Mouse (Mus musculus): ENCODE data around the gene Calcoco1. TPM values are rescaled to one million over a fixed set of nuclear protein-coding genes. Genes with fewer than 3 reads are reported as not detected.

Calcoco1 gene
- total RNA-seq, 2 experiments from 2014 or later: 44.3 to 46.7 TPM

- peak; percentile 92 to 93 for DNase-seq (ENCODE audit: extremely low spot score in 1 of 2, low spot score in 2 of 2)
- intact Hi-C loops (cut with DNase I): loop anchor here (2.0 kb wide), 1 partner anchor 44 kb away; no protein-coding TSS in a partner anchor
Observed at GRCm38 (mm10) chr15:102742589-102742988, 20.6 kb upstream of the Calcoco1 start.

- intact Hi-C loops (cut with DNase I): no loop called here
- DNase-seq (ENCODE audit: extremely low spot score in 1 of 2, low spot score in 2 of 2): peak in 1 of 2 experiments; percentile 73
Observed at GRCm38 (mm10) chr15:102739520-102740297, 17.7 kb upstream of the Calcoco1 start.

- DNase-seq (ENCODE audit: extremely low spot score in 1 of 2, low spot score in 2 of 2): no peak
- intact Hi-C loops (cut with DNase I): no loop called here
Observed at GRCm38 (mm10) chr15:102738434-102738833, 16.5 kb upstream of the Calcoco1 start.

GRCm38 (mm10) chr15:102737092-102737491 is 15.1 kb upstream of the Calcoco1 start:
- intact Hi-C loops (cut with DNase I): no loop called here
- DNase-seq (ENCODE audit: extremely low spot score in 1 of 2, low spot score in 2 of 2): no peak

- peak in 1 of 2 experiments; percentile 64 for DNase-seq (ENCODE audit: extremely low spot score in 1 of 2, low spot score in 2 of 2)
- intact Hi-C loops (cut with DNase I): no loop called here
Observed at GRCm38 (mm10) chr15:102736127-102736944, 14.4 kb upstream of the Calcoco1 start.

- DNase-seq (ENCODE audit: extremely low spot score in 1 of 2, low spot score in 2 of 2): no peak
- intact Hi-C loops (cut with DNase I): no loop called here
Observed at GRCm38 (mm10) chr15:102735031-102735430, 13.1 kb upstream of the Calcoco1 start.

GRCm38 (mm10) chr15:102733759-102734531 is 12.0 kb upstream of the Calcoco1 start:
- no peak for DNase-seq (ENCODE audit: extremely low spot score in 1 of 2, low spot score in 2 of 2)
- intact Hi-C loops (cut with DNase I): no loop called here

- DNase-seq (ENCODE audit: extremely low spot score in 1 of 2, low spot score in 2 of 2): peak in 1 of 2 experiments; percentile 65
- intact Hi-C loops (cut with DNase I): no loop called here
Observed at GRCm38 (mm10) chr15:102733233-102733632, 11.3 kb upstream of the Calcoco1 start.

- intact Hi-C loops (cut with DNase I): no loop called here
- DNase-seq (ENCODE audit: extremely low spot score in 1 of 2, low spot score in 2 of 2): no peak
Observed at GRCm38 (mm10) chr15:102732406-102732805, 10.4 kb upstream of the Calcoco1 start.

- intact Hi-C loops (cut with DNase I): no loop called here
- DNase-seq (ENCODE audit: extremely low spot score in 1 of 2, low spot score in 2 of 2): no peak
Observed at GRCm38 (mm10) chr15:102727951-102728350, 6.0 kb upstream of the Calcoco1 start.

GRCm38 (mm10) chr15:102723358-102724135 is 1.6 kb upstream of the Calcoco1 start:
- intact Hi-C loops (cut with DNase I): no loop called here
- DNase-seq (ENCODE audit: extremely low spot score in 1 of 2, low spot score in 2 of 2): no peak

- intact Hi-C loops (cut with DNase I): no loop called here
- no peak for DNase-seq (ENCODE audit: extremely low spot score in 1 of 2, low spot score in 2 of 2)
Observed at GRCm38 (mm10) chr15:102722500-102722931, 538 bp upstream of the Calcoco1 start.

- intact Hi-C loops (cut with DNase I): no loop called here
- DNase-seq (ENCODE audit: extremely low spot score in 1 of 2, low spot score in 2 of 2): no peak
Observed at GRCm38 (mm10) chr15:102721016-102721898, 721 bp downstream of the Calcoco1 start.

GRCm38 (mm10) chr15:102716132-102716531 is 5.8 kb downstream of the Calcoco1 start:
- DNase-seq (ENCODE audit: extremely low spot score in 1 of 2, low spot score in 2 of 2): no peak
- intact Hi-C loops (cut with DNase I): no loop called here

GRCm38 (mm10) chr15:102707736-102708269 is 14.2 kb downstream of the Calcoco1 start:
- DNase-seq (ENCODE audit: extremely low spot score in 1 of 2, low spot score in 2 of 2): no peak
- intact Hi-C loops (cut with DNase I): no loop called here

GRCm38 (mm10) chr15:102705923-102706503 is 16.0 kb downstream of the Calcoco1 start:
- intact Hi-C loops (cut with DNase I): no loop called here
- no peak for DNase-seq (ENCODE audit: extremely low spot score in 1 of 2, low spot score in 2 of 2)
